In genomic region chr7:140959181-140959901, GRCm38 (mm10) we compare ENCODE assay signal across 10 mouse cellular contexts. TPM values are rescaled to one million over a fixed set of nuclear protein-coding genes. Genes with fewer than 3 reads are reported as not detected.
DNase-seq lines count a peak whose midpoint lies in the region; ATAC-seq and TF ChIP-seq lines count a peak whose summit lies in the region.
"Had no signal": no experiment of that assay in that cellular context is flagged by ENCODE, and none has a peak within 500 bp of the region (broad histone marks: within the 10 kb centered on the region; RNA-seq: fewer than 3 reads in every experiment).

No protein-coding gene starts in this region.

- no peak overlapping the region for H3K4me3 ChIP-seq in liver, embryonic 12.5 days
- H3K4me3 ChIP-seq in lung, embryonic 14.5 days (ENCODE audit: low read depth, low read length): no peak overlapping the region
- H3K4me3 ChIP-seq: hindbrain, embryonic 15.5 days; myocyte had no signal

- ATAC-seq in liver, embryonic 12.5 days: no peak
- ATAC-seq in granulocyte monocyte progenitor cell, adult 5-6 weeks (replicated peaks; ENCODE audit: poor library complexity, severe bottlenecking): 0 out of 2 replicates have a peak, but pooled peaks have one; percentile 20
- no peak for ATAC-seq in lung, embryonic 14.5 days (ENCODE audit: insufficient read depth)

- H3K27me3 ChIP-seq in liver, embryonic 12.5 days (replicated peaks): no peaks in the 10 kb centered on the region
- H3K27me3 ChIP-seq in lung, embryonic 14.5 days (ENCODE audit: insufficient read depth, low read length): no peaks in the 10 kb centered on the region
- H3K27me3 ChIP-seq: hindbrain, embryonic 15.5 days had no signal

- WGBS in liver, embryonic 12.5 days (ENCODE audit: insufficient replicate concordance): 9% methylated on average over 9 of the region's 9 CpGs
- WGBS in lung, embryonic 14.5 days: 15% methylated on average over 9 of the region's 9 CpGs

- DNase-seq in cerebellum, adult 11 months: peak; percentile 6
- no peak for DNase-seq in cerebellum, adult 9-11 months
- DNase-seq in liver: peak; percentile 39
- peak; percentile 57 for DNase-seq in brain, adult 2 months (ENCODE audit: low read depth, low spot score)
- peak; percentile 85 for DNase-seq in lung, embryonic 14.5 days
- no peak for DNase-seq in urinary bladder, adult 18-20 months (ENCODE audit: low spot score in 2 of 2)

- H3K36me3 ChIP-seq in liver, embryonic 12.5 days: no peaks in the 10 kb centered on the region
- no peaks in the 10 kb centered on the region for H3K36me3 ChIP-seq in lung, embryonic 14.5 days (ENCODE audit: insufficient read depth)
- H3K36me3 ChIP-seq: hindbrain, embryonic 15.5 days had no signal

- no peak overlapping the region for H3K9ac ChIP-seq in liver, embryonic 12.5 days
- no peak overlapping the region for H3K9ac ChIP-seq in lung, embryonic 14.5 days
- H3K9ac ChIP-seq: hindbrain, embryonic 15.5 days had no signal

- no peak overlapping the region for H3K27ac ChIP-seq in liver, embryonic 12.5 days
- H3K27ac ChIP-seq in lung, embryonic 14.5 days (ENCODE audit: low read depth): no peak overlapping the region
- H3K27ac ChIP-seq: hindbrain, embryonic 15.5 days had no signal

- peaks cover 38% of the 10 kb centered on the region for H3K4me1 ChIP-seq in liver, embryonic 12.5 days
- peaks cover 12% of the 10 kb centered on the region for H3K4me1 ChIP-seq in lung, embryonic 14.5 days (ENCODE audit: insufficient read depth)

- H3K9me3 ChIP-seq in liver, embryonic 12.5 days (replicated peaks): no peaks in the 10 kb centered on the region
- no peaks in the 10 kb centered on the region for H3K9me3 ChIP-seq in lung, embryonic 14.5 days (ENCODE audit: low read depth, low read length)
- H3K9me3 ChIP-seq: hindbrain, embryonic 15.5 days had no signal

- peak; percentile 52 for TF ChIP-seq CTCF in lung, embryonic 14.5 days (IDR thresholded peaks at IDR 0.05; ENCODE audit: low read depth)

- no peak overlapping the region for H3K4me2 ChIP-seq in liver, embryonic 12.5 days
- H3K4me2 ChIP-seq in lung, embryonic 14.5 days: no peak overlapping the region
- H3K4me2 ChIP-seq: hindbrain, embryonic 15.5 days had no signal

RNA-seq across cellular contexts. Expression of gene Ifitm2, which starts 3.6 kb away (rescaled TPM):
- polyA plus RNA-seq in liver, embryonic 12.5 days (2016; fragmentation: Nextera tagmentation; extraction: Ambion mirVana): 355 TPM in 2 replicates
- total RNA-seq in granulocyte monocyte progenitor cell, adult 5-6 weeks (2014; fragmentation: Nextera tagmentation): 555 and 581 TPM in 2 replicates
- total RNA-seq in granulocyte monocyte progenitor cell, adult 5-6 weeks (2017): 354 and 388 TPM in 2 replicates
- polyA plus RNA-seq in lung, embryonic 14.5 days (2014; fragmentation: Nextera tagmentation; extraction: Ambion mirVana): 1,035 and 1,087 TPM in 2 replicates

RNA-seq across cellular contexts. Expression of gene Gm45717, which starts 3.6 kb away (rescaled TPM):
- not detected in 2 replicates for polyA plus RNA-seq in liver, embryonic 12.5 days (2016; fragmentation: Nextera tagmentation; extraction: Ambion mirVana)
- not detected in 2 replicates for total RNA-seq in granulocyte monocyte progenitor cell, adult 5-6 weeks (2014; fragmentation: Nextera tagmentation)
- total RNA-seq in granulocyte monocyte progenitor cell, adult 5-6 weeks (2017): not detected in 2 replicates
- polyA plus RNA-seq in lung, embryonic 14.5 days (2014; fragmentation: Nextera tagmentation; extraction: Ambion mirVana): not detected in 2 replicates
- polyA plus RNA-seq: hindbrain, embryonic 15.5 days had no signal

RNA-seq across cellular contexts. Expression of gene Ifitm1, which starts 7.7 kb away (rescaled TPM):
- polyA plus RNA-seq in liver, embryonic 12.5 days (2016; fragmentation: Nextera tagmentation; extraction: Ambion mirVana): 19.5 and 23.4 TPM in 2 replicates
- total RNA-seq in granulocyte monocyte progenitor cell, adult 5-6 weeks (2014; fragmentation: Nextera tagmentation): 79.9 and 149 TPM in 2 replicates
- 18.5 and 25.3 TPM in 2 replicates for total RNA-seq in granulocyte monocyte progenitor cell, adult 5-6 weeks (2017)
- 35.4 and 42.5 TPM in 2 replicates for polyA plus RNA-seq in lung, embryonic 14.5 days (2014; fragmentation: Nextera tagmentation; extraction: Ambion mirVana)

RNA-seq across cellular contexts. Expression of gene Ifitm5, which starts 9.2 kb away (rescaled TPM):
- polyA plus RNA-seq in liver, embryonic 12.5 days (2016; fragmentation: Nextera tagmentation; extraction: Ambion mirVana): 0.94 and 0.99 TPM in 2 replicates
- 1.7 TPM in 1 of 2 replicates, not detected in the other for total RNA-seq in granulocyte monocyte progenitor cell, adult 5-6 weeks (2014; fragmentation: Nextera tagmentation)
- not detected in 2 replicates for total RNA-seq in granulocyte monocyte progenitor cell, adult 5-6 weeks (2017)
- polyA plus RNA-seq in lung, embryonic 14.5 days (2014; fragmentation: Nextera tagmentation; extraction: Ambion mirVana): 1.0 and 1.3 TPM in 2 replicates

RNA-seq across cellular contexts. Expression of gene Pgghg, which starts 18.1 kb away (rescaled TPM):
- polyA plus RNA-seq in liver, embryonic 12.5 days (2016; fragmentation: Nextera tagmentation; extraction: Ambion mirVana): 7.8 and 7.9 TPM in 2 replicates
- 6.6 and 11.5 TPM in 2 replicates for total RNA-seq in granulocyte monocyte progenitor cell, adult 5-6 weeks (2014; fragmentation: Nextera tagmentation)
- 6.9 and 7.8 TPM in 2 replicates for total RNA-seq in granulocyte monocyte progenitor cell, adult 5-6 weeks (2017)
- polyA plus RNA-seq in lung, embryonic 14.5 days (2014; fragmentation: Nextera tagmentation; extraction: Ambion mirVana): 20.7 and 22.6 TPM in 2 replicates

Comparison
In these comparisons a context has a peak if more than half of its experiments do, and no peak if none do; other contexts are left out.
1. DNase-seq: peak in cerebellum, adult 11 months (single experiment), liver (single experiment), brain, adult 2 months (single experiment) and lung, embryonic 14.5 days (single experiment); none in cerebellum, adult 9-11 months (single experiment) and urinary bladder, adult 18-20 months (0 of 2).